Mouse (Mus musculus) adrenal gland, postnatal 4 days (tissue): Measurements from ENCODE around the gene Cpne4. TPM values are rescaled to one million over a fixed set of nuclear protein-coding genes. Genes with fewer than 3 reads are reported as not detected.
A peak's percentile ranks its signal among the peaks of the same experiment; 100 is the strongest.

Source experiments
- DNase-seq, 2 experiments: peaks; one replicate each; pipeline ENCODE4 v3.0.0; 2021 to 2022; ENCODE audit warnings: low spot score in 2 of 2, mixed read lengths in 2 of 2
- microRNA-seq: library from miRNA; unstranded; fragments of <30 nt; microRNA quantifications from one replicate; pipeline ENCODE4 v1.2.0, GENCODE M21; 2021
- total RNA-seq, 2 experiments: library from RNA; stranded (reverse); gene quantifications; 2 replicates each; pipeline ENCODE4 v1.2.3; 2021

Gene Cpne4
- total RNA-seq, 2 experiments from 2014 or later: 0.70 to 0.96 TPM

- DNase-seq: no peak
Observed at GRCm38 (mm10) chr9:105033641-105034040, 486.6 kb downstream of the Cpne4 start.

GRCm38 (mm10) chr9:105037847-105038246 lies 490.8 kb downstream of the Cpne4 start:
- no peak for DNase-seq

- no peak for DNase-seq
Observed at GRCm38 (mm10) chr9:105046014-105046413, 498.9 kb downstream of the Cpne4 start.

GRCm38 (mm10) chr9:105048351-105048750 lies 501.3 kb downstream of the Cpne4 start:
- no peak for DNase-seq

GRCm38 (mm10) chr9:105049636-105050035 lies 502.6 kb downstream of the Cpne4 start:
- no peak for DNase-seq

GRCm38 (mm10) chr9:105050257-105050656 lies 503.2 kb downstream of the Cpne4 start:
- DNase-seq: no peak

GRCm38 (mm10) chr9:105053147-105053557 lies 506.1 kb downstream of the Cpne4 start, which contains the start of gene Mrpl3:
Gene Mrpl3 (plus strand): TSS chr9:105053239.
- DNase-seq: peak; percentile 67 to 71

GRCm38 (mm10) chr9:105053812-105054211 lies 506.7 kb downstream of the Cpne4 start:
- DNase-seq: no peak

- no peak for DNase-seq
Observed at GRCm38 (mm10) chr9:105069106-105069505, 522.0 kb downstream of the Cpne4 start.

GRCm38 (mm10) chr9:105072991-105073748 lies 526.1 kb downstream of the Cpne4 start:
- DNase-seq: no peak

- no peak for DNase-seq
Observed at GRCm38 (mm10) chr9:105074851-105075250, 527.8 kb downstream of the Cpne4 start.

- DNase-seq: peak in 1 of 2 experiments; percentile 12
Observed at GRCm38 (mm10) chr9:105076756-105077424, 529.8 kb downstream of the Cpne4 start.

GRCm38 (mm10) chr9:105078460-105078859 lies 531.4 kb downstream of the Cpne4 start:
- no peak for DNase-seq

GRCm38 (mm10) chr9:105080246-105080645 lies 533.2 kb downstream of the Cpne4 start:
- DNase-seq: no peak

Small RNAs within 50 kb of the gene (microRNA-seq; reads per million reads assigned to microRNA genes)
- not detected for gene Gm23391

Other genes starting within 250 kb of the Cpne4 start
- gene Acpp, start 209.5 kb upstream of the Cpne4 start, total RNA-seq: 1 to 10 TPM; 1.8 to 2.2 TPM